Mouse (Mus musculus) cortical plate, adult 2 months (tissue): Measurements from ENCODE around the gene Ccnt2. TPM values are rescaled to one million over a fixed set of nuclear protein-coding genes. Genes with fewer than 3 reads are reported as not detected.

Experiments
- H3K27ac ChIP-seq: fragments of 200-500 bp; 2 replicates; pipeline ENCODE4 v1.5.1; 2012; ENCODE audit warnings: low read length, control low read depth, inconsistent platforms; ENCODE audit not compliant: insufficient read depth
- H3K4me1 ChIP-seq: fragments of 200-500 bp; 2 replicates; pipeline ENCODE4 v1.6.1; 2011; ENCODE audit warnings: low read length; ENCODE audit not compliant: control insufficient read depth, insufficient read depth
- H3K4me3 ChIP-seq: fragments of 200-500 bp; 2 replicates; pipeline ENCODE4 v1.5.1; 2011; ENCODE audit warnings: mild to moderate bottlenecking, low read length, control low read depth; ENCODE audit not compliant: insufficient read depth
- CTCF ChIP-seq: fragments of 200-500 bp; IDR thresholded peaks from 2 replicates; pipeline ENCODE4 v1.5.1; 2011; ENCODE audit warnings: mild to moderate bottlenecking, control low read depth, low read length; ENCODE audit not compliant: insufficient read depth; ENCODE audit errors: extremely low read depth
- POLR2A ChIP-seq: fragments of 200-500 bp; IDR thresholded peaks from 2 replicates; pipeline ENCODE4 v1.6.1; 2011; ENCODE audit warnings: mild to moderate bottlenecking, low read length, control low read depth; ENCODE audit not compliant: insufficient read depth; ENCODE audit errors: extremely low read depth
- polyA plus RNA-seq: library from polyadenylated mRNA; depleted of rRNA; stranded (reverse); fragments of >200 nt; gene quantifications from 2 replicates; pipeline ENCODE4 v1.2.3, GENCODE M21; 2012

The Ccnt2 gene
- polyA plus RNA-seq, 1 experiment: 54.3 TPM

DNA sequence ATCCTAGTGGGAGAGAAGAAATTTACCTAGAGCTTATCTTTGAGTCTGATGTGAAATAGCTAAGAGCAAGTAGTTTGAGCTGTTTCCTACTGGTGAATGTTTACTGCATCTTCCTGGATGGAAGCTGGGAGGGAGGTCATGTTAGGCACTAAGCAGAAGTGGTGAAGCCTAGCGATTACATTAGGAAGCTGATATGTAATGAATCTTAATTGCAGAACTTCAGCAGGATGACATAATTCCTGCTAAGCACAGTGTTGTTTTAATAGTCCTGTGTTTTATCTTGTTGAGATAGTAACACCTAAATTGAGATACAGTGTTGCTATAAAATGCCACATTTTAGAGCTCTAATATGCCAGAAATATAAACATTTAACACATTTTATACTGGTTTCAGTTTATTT is 11.9 kb downstream of the Ccnt2 start:
- H3K4me1 ChIP-seq: peaks cover 8% of the 10 kb centered on the region; the same call in 1 of the 2 replicates
- TF ChIP-seq POLR2A: no peak
- TF ChIP-seq CTCF: no peak
- no peak overlapping the region for H3K27ac ChIP-seq
- H3K4me3 ChIP-seq: no peak overlapping the region

- Histone ChIP-seq H3K4me3 (no peak overlapping the region), H3K27ac (no peak overlapping the region), H3K4me1 (peaks cover 2% of the 10 kb centered on the region; the same call in 1 of the 2 replicates)
- TF ChIP-seq POLR2A (no peak), CTCF (no peak)
These were observed 15.0 kb downstream of the Ccnt2 start for GRCm38 (mm10) chr1:127788943-127789342.

DNA sequence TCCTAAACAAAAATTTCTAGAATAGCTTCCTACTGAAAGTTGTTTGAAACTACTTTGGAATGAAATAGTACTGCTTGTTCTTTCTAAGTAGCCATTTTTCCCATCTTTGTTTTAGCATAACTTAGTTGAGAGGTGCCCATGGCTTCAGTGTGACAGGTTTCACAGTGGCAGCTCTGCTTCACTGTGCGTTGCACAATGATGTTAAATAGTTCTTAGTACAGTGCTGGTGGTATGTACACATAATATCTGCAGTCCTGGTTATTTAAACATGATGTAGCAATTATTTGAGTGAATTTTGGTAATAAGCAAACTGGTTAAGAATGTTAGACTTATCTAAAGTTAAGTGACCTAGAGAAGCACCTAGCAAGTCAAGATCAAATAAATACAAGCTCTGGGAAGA is 19.5 kb downstream of the Ccnt2 start:
- H3K4me1 ChIP-seq: peaks cover 4% of the 10 kb centered on the region; the same call in 1 of the 2 replicates
- TF ChIP-seq POLR2A (no peak), CTCF (no peak)
- no peak overlapping the region for H3K27ac ChIP-seq
- H3K4me3 ChIP-seq: no peak overlapping the region

DNA sequence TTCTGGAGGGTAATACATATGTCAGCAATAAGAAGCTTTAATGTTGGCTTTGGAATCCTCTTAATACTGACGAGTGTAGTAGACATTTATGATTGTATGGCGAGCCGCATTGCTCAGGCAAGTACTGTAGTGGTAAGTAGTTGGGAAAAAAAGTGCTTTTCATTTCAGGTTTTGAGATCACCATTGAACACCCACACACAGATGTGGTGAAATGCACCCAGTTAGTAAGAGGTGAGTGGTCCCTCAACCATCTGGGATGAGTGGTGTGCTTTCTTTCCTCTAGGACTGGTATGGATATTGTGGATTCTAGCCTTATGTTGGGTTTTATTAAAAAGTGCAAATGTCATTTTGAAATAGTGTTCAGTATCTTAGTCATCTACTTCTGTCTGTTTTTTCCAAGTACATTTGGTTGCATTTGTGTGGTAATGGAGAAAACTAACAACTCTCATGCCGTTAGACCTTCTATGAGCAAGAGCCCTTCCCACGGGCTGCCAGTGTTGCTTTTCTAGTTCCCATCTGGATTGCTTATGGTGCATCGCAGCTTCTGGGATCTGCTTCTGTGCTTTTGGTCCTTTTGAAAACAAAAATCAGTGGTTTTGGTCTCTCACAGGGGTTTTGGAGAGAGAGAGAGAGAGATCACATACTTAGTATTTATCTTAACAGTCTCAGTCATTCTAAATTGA is 21.3 kb downstream of the Ccnt2 start:
- Histone ChIP-seq H3K27ac (no peak overlapping the region), H3K4me1 (peaks cover 4% of the 10 kb centered on the region; the same call in 1 of the 2 replicates), H3K4me3 (no peak overlapping the region)
- TF ChIP-seq POLR2A: no peak

DNA sequence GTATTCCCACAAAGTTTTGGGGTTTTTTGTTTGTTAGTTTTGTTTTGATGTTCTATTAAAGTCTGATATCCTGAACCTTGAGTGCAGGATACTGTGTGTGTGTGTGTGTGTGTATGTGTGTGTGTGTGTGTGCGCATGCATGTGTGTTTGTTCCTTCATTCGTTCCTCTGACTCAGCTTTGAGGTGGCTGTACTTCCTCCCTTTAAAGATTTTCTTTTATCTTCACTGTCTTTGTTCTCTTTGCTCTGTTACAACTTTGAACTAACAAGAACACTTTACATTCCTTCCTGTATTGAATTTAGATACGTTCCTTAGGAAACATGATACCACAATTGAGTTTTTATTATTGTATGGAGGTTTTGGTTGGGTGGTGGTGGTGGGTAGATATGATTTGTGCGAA is 22.4 kb downstream of the Ccnt2 start:
- TF ChIP-seq POLR2A (no peak), CTCF (no peak)
- Histone ChIP-seq H3K4me3 (no peak overlapping the region), H3K4me1 (peaks cover 4% of the 10 kb centered on the region; the same call in 1 of the 2 replicates)

GRCm38 (mm10) chr1:127796752-127797151 is 22.8 kb downstream of the Ccnt2 start:
- H3K27ac ChIP-seq: no peak overlapping the region
- H3K4me3 ChIP-seq: no peak overlapping the region
- no peak for TF ChIP-seq POLR2A
- TF ChIP-seq CTCF: no peak
- H3K4me1 ChIP-seq: peaks cover 4% of the 10 kb centered on the region; the same call in 1 of the 2 replicates

More for the DNA sequence above, 22.4 kb downstream of the Ccnt2 start:
- no peak overlapping the region for H3K27ac ChIP-seq

DNA sequence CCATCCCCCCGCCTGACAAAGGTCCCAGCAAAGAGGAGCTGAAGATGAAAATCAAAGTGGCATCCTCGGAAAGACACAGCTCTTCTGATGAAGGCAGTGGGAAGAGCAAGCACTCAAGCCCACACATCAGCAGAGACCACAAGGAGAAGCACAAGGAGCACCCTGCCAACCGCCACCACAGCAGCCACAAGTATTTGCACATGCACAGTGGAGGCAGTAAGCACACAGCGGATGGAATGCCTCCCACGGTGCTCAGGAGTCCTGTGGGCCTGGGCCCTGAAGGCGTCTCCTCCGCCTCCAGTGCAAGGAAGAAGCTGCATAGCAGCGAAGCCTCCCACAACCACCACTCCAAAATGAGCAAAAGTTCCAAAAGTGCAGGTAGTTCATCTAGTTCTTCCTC is 29.0 kb downstream of the Ccnt2 start:
- H3K27ac ChIP-seq: no peak overlapping the region
- no peak overlapping the region for H3K4me3 ChIP-seq
- TF ChIP-seq POLR2A (no peak), CTCF (no peak)
- peaks cover 1% of the 10 kb centered on the region; the same call in 1 of the 2 replicates for H3K4me1 ChIP-seq

DNA sequence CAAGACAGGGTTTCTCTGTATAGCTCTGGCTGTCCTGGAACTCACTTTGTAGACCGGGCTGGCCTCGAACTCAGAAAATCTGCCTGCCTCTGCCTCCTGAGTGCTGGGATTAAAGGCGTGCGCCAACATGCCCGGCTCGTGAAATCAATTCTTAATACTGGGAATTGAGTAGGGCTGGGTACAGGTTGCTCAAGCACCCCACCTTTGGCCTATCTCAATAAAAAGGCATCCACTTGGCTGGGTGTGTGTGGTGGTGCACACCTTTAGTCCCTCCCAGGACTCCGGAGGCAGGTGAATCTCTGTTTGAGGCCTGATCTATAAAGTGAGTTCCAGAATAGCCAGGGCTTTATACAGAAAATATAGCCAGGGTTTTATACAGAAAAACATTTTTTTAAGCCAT is 34.7 kb downstream of the Ccnt2 start:
- H3K4me1 ChIP-seq: no peaks in the 10 kb centered on the region; the same call in 1 of the 2 replicates
- no peak overlapping the region for H3K27ac ChIP-seq
- no peak overlapping the region for H3K4me3 ChIP-seq
- no peak for TF ChIP-seq CTCF
- TF ChIP-seq POLR2A: no peak

DNA sequence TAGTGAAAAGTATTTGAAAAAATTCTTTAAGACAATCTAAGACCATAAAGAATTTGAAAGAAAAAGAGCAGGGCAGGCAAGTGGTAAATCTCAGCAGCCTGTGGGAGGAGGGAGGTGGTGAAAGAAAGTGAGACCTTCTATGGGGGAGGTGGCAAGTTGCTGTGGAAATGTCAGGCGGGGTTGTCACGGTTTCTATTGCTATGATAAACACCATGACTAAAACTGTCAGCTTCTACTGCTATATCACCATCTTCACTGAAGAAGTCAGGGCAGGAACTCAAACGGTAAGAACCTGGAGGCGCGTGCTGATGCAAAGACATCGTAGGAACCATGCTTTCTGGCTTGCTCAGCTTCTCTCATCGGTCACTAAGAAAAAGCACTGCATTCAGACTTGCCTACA is 39.0 kb downstream of the Ccnt2 start:
- no peak overlapping the region for H3K27ac ChIP-seq
- TF ChIP-seq CTCF (no peak), POLR2A (no peak)
- H3K4me3 ChIP-seq: no peak overlapping the region
- H3K4me1 ChIP-seq: no peaks in the 10 kb centered on the region

GRCm38 (mm10) chr1:127816381-127816780 is 42.4 kb downstream of the Ccnt2 start:
- H3K4me1 ChIP-seq: no peaks in the 10 kb centered on the region
- H3K4me3 ChIP-seq: no peak overlapping the region
- TF ChIP-seq CTCF: no peak
- no peak for TF ChIP-seq POLR2A
- no peak overlapping the region for H3K27ac ChIP-seq

- H3K4me3 ChIP-seq: no peak overlapping the region
- no peak for TF ChIP-seq POLR2A
- no peak for TF ChIP-seq CTCF
These were observed 53.4 kb downstream of the Ccnt2 start for GRCm38 (mm10) chr1:127827325-127827724.

More at GRCm38 (mm10) chr1:127827325-127827724, 53.4 kb downstream of the Ccnt2 start:
- Histone ChIP-seq H3K27ac (no peak overlapping the region), H3K4me1 (no peaks in the 10 kb centered on the region)
